Mouse (Mus musculus) liver, embryonic 14.5 days (tissue): Measurements from ENCODE around the gene Sele. TPM values are rescaled to one million over a fixed set of nuclear protein-coding genes. Genes with fewer than 3 reads are reported as not detected.
A peak's percentile ranks its signal among the peaks of the same experiment; 100 is the strongest.

Experiments used
- ATAC-seq: fragments of 200-750 bp; cut with Nextera tagmentation; 2 replicates; pipeline ENCODE4 v1.8.0; 2017; ENCODE audit warnings: moderate number of reproducible peaks, mild to moderate bottlenecking, moderate library complexity; ENCODE audit not compliant: insufficient read depth
- DNase-seq, 3 experiments: peaks; one replicate each; pipeline ENCODE4 v3.0.0-alpha.2; 2012 to 2013; ENCODE audit warnings: low read depth in 3 of 3, low spot score in 3 of 3
- H3K27ac ChIP-seq: fragments of 300-500 bp; sonication (generic); 2 replicates; pipeline ENCODE4 v1.5.1; 2014; ENCODE audit warnings: moderate library complexity, mild to moderate bottlenecking, control low read depth, inconsistent platforms
- H3K27me3 ChIP-seq: fragments of 300-500 bp; sonication (generic); 2 replicates; pipeline ENCODE4 v1.6.1; 2014; ENCODE audit warnings: mild to moderate bottlenecking, low read length, moderate library complexity; ENCODE audit not compliant: control insufficient read depth, insufficient read depth
- H3K36me3 ChIP-seq: fragments of 300-500 bp; sonication (generic); replicated peaks from 2 replicates; pipeline ENCODE4 v1.6.1; 2014; ENCODE audit warnings: low read depth; ENCODE audit not compliant: control insufficient read depth, insufficient read depth
- H3K4me1 ChIP-seq, 2 experiments: fragments of 200-500 bp in 1 of 2; fragments of 300-500 bp in 1 of 2; sonication (generic) in 1 of 2; replicated peaks; 2 replicates each; pipeline ENCODE4 v1.6.1; 2012 to 2014; ENCODE audit warnings: antibody characterized with exemption in 1 of 2, inconsistent platforms in 1 of 2, low read length in 1 of 2; ENCODE audit not compliant: control insufficient read depth in 2 of 2, insufficient read depth in 2 of 2
- H3K4me2 ChIP-seq: fragments of 300-500 bp; sonication (generic); 2 replicates; pipeline ENCODE4 v1.6.1; 2014; ENCODE audit warnings: low read depth, mild to moderate bottlenecking, control low read depth, moderate library complexity
- H3K4me3 ChIP-seq, 2 experiments: fragments of 200-500 bp in 1 of 2; fragments of 300-500 bp in 1 of 2; sonication (generic) in 1 of 2; 2 replicates each; pipeline ENCODE4 v1.5.1; 2012 to 2014; ENCODE audit warnings: low read depth in 2 of 2, low read length in 2 of 2, mild to moderate bottlenecking in 2 of 2, control low read depth in 1 of 2, inconsistent platforms in 1 of 2, moderate library complexity in 1 of 2; ENCODE audit not compliant: insufficient read depth in 1 of 2
- H3K9ac ChIP-seq: fragments of 300-500 bp; sonication (generic); replicated peaks from 2 replicates; pipeline ENCODE4 v1.6.1; 2014; ENCODE audit warnings: mild to moderate bottlenecking, control low read depth, moderate library complexity
- H3K9me3 ChIP-seq: fragments of 300-500 bp; sonication (generic); 2 replicates; pipeline ENCODE4 v1.6.1; 2016; ENCODE audit warnings: low read length, mixed read lengths; ENCODE audit not compliant: control insufficient read depth
- CTCF ChIP-seq: IDR thresholded peaks from 2 replicates; pipeline ENCODE4 v1.5.1; 2016; ENCODE audit warnings: antibody characterized with exemption, low read depth, control low read depth
- EP300 ChIP-seq: IDR thresholded peaks from 2 replicates; pipeline ENCODE4 v1.6.1; 2016; ENCODE audit warnings: antibody characterized with exemption, low read depth
- WGBS: fragments of 180-500 bp; shearing (Covaris S2); extraction: QIAGEN DNeasy Blood & Tissue Kit; methylation state at CpG from one replicate; pipeline ENCODE4 v1.1.7; 2014; ENCODE audit not compliant: insufficient replicate concordance; 5-methylcytosine and 5-hydroxymethylcytosine counted together
- polyA plus RNA-seq, 2 experiments: library from polyadenylated mRNA; depleted of rRNA in 1 of 2; stranded (reverse) in 1 of 2; unstranded in 1 of 2; fragments of >200 nt; fragmentation: Nextera tagmentation in 1 of 2; extraction: Ambion mirVana in 1 of 2; gene quantifications; 2 replicates each; pipeline versions ENCODE4 v1.2.1 to v1.2.3; 2012 to 2014

Gene Sele
- polyA plus RNA-seq, 2 experiments: 0.04 TPM; not detected in 1

DNA sequence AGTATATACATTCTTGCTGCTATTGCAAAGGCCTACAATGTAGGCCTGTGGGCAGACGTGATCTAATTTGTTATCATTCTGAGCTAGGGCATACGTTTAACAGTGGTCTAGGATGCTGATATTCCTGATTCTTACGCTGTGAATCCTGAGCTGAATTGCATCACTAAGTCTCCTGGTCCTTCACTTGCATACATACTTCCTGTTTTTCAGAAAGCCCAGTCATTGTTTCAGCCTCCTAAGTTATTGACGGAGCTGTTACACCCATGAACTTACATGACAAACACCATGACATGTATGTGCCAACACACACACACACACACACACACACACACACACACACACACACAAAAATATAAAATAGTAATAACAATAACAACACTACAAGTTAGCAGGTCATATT, 12.0 kb downstream of the Sele start:
- no peak overlapping the region for H3K9ac ChIP-seq
- no peaks in the 10 kb centered on the region for H3K36me3 ChIP-seq
- WGBS: 46% methylated on average over 4 of the region's 4 CpGs
- 0 out of 4 replicates have a peak, but pooled peaks cover 0 to 2% of the 10 kb centered on the region in 2 experiments for H3K4me1 ChIP-seq
- ATAC-seq: no peak
- H3K9me3 ChIP-seq: no peaks in the 10 kb centered on the region
- no peaks in the 10 kb centered on the region for H3K27me3 ChIP-seq
- no peak for TF ChIP-seq EP300
- TF ChIP-seq CTCF: no peak
- no peak for DNase-seq
- no peak overlapping the region for H3K27ac ChIP-seq
- no peak overlapping the region for H3K4me3 ChIP-seq
- H3K4me2 ChIP-seq: no peak overlapping the region

DNA sequence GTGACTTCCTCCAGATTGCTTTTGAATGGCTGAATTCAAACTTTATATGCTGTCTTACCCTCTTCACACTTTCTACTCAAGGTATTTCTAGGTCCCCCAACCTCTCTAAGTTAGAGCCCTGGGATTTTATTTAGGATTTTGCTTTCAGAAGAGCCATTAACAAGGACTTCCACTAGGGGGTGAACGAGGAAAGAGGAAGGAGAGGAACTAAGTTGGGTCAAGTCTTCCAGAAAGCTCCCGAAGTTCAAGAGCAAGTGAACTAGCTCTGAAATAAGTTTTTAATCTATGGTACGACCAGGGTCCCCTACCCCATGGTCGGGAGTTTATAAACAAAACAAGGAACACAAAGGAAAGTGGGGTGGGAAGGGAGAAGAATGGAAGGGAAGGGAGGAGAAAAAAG, 13.2 kb downstream of the Sele start:
- Histone ChIP-seq H3K27ac (no peak overlapping the region), H3K4me3 (no peak overlapping the region), H3K9ac (no peak overlapping the region), H3K4me1 (0 out of 4 replicates have a peak, but pooled peaks cover 0 to 2% of the 10 kb centered on the region in 2 experiments), H3K36me3 (no peaks in the 10 kb centered on the region), H3K27me3 (no peaks in the 10 kb centered on the region), H3K9me3 (no peaks in the 10 kb centered on the region), H3K4me2 (no peak overlapping the region)
- WGBS: 6% methylated on average over 4 of the region's 4 CpGs
- peak; percentile 9 to 24 (median 12) for DNase-seq
- ATAC-seq: no peak
- TF ChIP-seq CTCF: peak; percentile 27; the same call in 1 of the 2 replicates
- TF ChIP-seq EP300: no peak

DNA sequence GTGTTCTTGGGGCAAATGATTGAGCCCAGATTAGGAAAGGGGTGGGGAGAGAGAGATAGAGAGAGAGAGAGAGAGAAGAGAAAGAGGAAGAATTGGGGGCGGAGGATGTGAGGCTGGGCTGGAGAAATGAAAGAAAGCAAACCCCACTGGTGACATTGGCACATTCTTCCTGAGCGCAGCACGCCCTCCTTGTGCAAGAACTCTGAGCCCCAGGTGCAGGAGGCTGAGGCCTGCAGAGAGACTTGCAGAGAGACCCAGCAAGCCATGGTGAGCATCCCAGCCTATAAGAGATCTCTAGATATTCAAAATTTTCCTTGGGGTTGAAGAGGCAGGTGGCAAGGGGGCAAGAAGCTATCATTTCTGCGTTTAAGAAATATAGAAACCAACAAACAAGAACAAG, 13.9 kb downstream of the Sele start, which contains the start of gene Sell:
Sell (plus strand) TSS at position 58 of the 400 bp plus-strand sequence.
- no peaks in the 10 kb centered on the region for H3K4me1 ChIP-seq
- H3K4me3 ChIP-seq: no peak within 1 kb of the TSS
- TF ChIP-seq EP300 (no peak), CTCF (no peak)
- whole genome bisulfite sequencing: 41% methylated on average over 4 of the region's 4 CpGs
- no peak for DNase-seq
- H3K9me3 ChIP-seq: no peaks in the 10 kb centered on the region
- no peaks in the 10 kb centered on the region for H3K27me3 ChIP-seq
- no peak within 1 kb of the TSS for H3K27ac ChIP-seq
- H3K36me3 ChIP-seq: no peaks in the 10 kb centered on the region
- ATAC-seq: no peak
- no peak within 1 kb of the TSS for H3K4me2 ChIP-seq
- no peak within 1 kb of the TSS for H3K9ac ChIP-seq

DNA sequence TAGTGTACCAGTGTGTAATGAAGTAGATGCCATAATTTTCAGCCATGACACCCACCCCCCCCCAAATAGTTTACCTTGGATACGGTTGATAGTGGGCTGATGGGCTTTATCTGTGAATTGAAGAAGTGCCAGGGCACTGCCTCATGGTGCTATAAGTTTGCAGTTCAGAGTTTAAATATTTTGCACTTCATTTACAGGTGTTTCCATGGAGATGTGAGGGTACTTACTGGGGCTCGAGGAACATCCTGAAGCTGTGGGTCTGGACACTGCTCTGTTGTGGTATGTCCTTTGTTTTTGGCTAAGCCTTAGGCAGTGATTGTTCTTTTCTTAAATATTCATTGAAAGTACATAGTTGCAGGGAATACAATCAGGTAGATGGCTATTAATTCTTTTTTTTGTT, 14.8 kb downstream of the Sele start:
- H3K4me3 ChIP-seq: no peak overlapping the region
- no peaks in the 10 kb centered on the region for H3K4me1 ChIP-seq
- no peaks in the 10 kb centered on the region for H3K9me3 ChIP-seq
- H3K27ac ChIP-seq: no peak overlapping the region
- no peak overlapping the region for H3K9ac ChIP-seq
- TF ChIP-seq CTCF (no peak), EP300 (no peak)
- ATAC-seq (no peak), DNase-seq (no peak)
- no peak overlapping the region for H3K4me2 ChIP-seq
- H3K27me3 ChIP-seq: no peaks in the 10 kb centered on the region
- 23% methylated on average over 2 of the region's 2 CpGs for WGBS
- H3K36me3 ChIP-seq: no peaks in the 10 kb centered on the region

DNA sequence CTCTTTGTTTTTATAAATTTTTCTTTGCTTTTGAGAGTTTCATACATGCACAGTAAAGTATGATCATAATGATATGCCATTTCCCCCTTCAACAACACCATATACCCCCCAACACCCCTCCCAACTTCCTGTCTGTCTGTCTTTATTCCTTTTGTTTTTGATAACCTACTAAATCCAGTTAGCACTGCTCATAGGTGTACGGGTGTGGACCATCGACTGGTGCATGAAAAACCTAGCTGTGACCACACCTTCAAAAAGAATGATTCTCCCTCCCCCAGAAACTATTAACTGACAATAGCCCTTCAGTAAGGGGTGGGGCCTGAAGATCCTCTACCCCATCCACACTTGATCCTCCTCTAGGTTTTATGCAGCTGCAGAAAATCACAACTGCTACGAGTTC, 15.7 kb downstream of the Sele start:
- ATAC-seq (no peak), DNase-seq (no peak)
- TF ChIP-seq EP300: no peak
- TF ChIP-seq CTCF: no peak
- Histone ChIP-seq H3K27ac (no peak overlapping the region), H3K4me3 (no peak overlapping the region), H3K4me1 (no peaks in the 10 kb centered on the region), H3K27me3 (no peaks in the 10 kb centered on the region), H3K4me2 (no peak overlapping the region), H3K9me3 (no peaks in the 10 kb centered on the region), H3K9ac (no peak overlapping the region), H3K36me3 (no peaks in the 10 kb centered on the region)
- 23% methylated on average over 3 of the region's 3 CpGs for WGBS
